ENCODE assay signal across 20 mouse cellular contexts in genomic region chr5:113346651-113347050, GRCm38 (mm10). TPM values are rescaled to one million over a fixed set of nuclear protein-coding genes. Genes with fewer than 3 reads are reported as not detected.
DNase-seq lines count a peak whose midpoint lies in the region; ATAC-seq and TF ChIP-seq lines count a peak whose summit lies in the region.
"Not testable (repeated sequence)": the region's sequence is repeated elsewhere in the genome, so short reads cannot be mapped to it uniquely, and the experiment has no call there.
"Had no signal": no experiment of that assay in that cellular context is flagged by ENCODE, and none has a peak within 500 bp of the region (broad histone marks: within the 10 kb centered on the region; RNA-seq: fewer than 3 reads in every experiment).

No protein-coding gene starts in this region.

- TF ChIP-seq POLR2A in testis, adult 2 months (IDR thresholded peaks at IDR 0.05; ENCODE audit: control insufficient read depth, low read depth, low read length) = not testable (repeated sequence)

- H3K36me3 ChIP-seq in E14TG2a.4 (ENCODE audit: insufficient read depth, low read length) = peaks cover 16% of the 10 kb centered on the region
- H3K36me3 ChIP-seq in embryonic facial prominence, embryonic 13.5 days; limb, embryonic 12.5 days; testis, adult 2 months (ENCODE audit: control insufficient read depth, insufficient read depth, low read length): not testable (repeated sequence)

- DNase-seq in ES-CJ7 (ENCODE audit: low read depth, low spot score) (peak; percentile 70), R1 (ENCODE audit: low read depth, low spot score) (peak; percentile 75)

- H3K9ac ChIP-seq in embryonic facial prominence, embryonic 13.5 days; limb, embryonic 12.5 days (replicated peaks): not testable (repeated sequence)

- peaks cover 77% of the 10 kb centered on the region for H3K4me1 ChIP-seq in E14TG2a.4 (replicated peaks; ENCODE audit: low read depth, low read length)
- H3K4me1 ChIP-seq in embryonic facial prominence, embryonic 13.5 days = not testable (repeated sequence)
- H3K4me1 ChIP-seq in limb, embryonic 12.5 days (replicated peaks) = peaks cover 19% of the 10 kb centered on the region
- peaks cover 33% of the 10 kb centered on the region for H3K4me1 ChIP-seq in testis, adult 2 months (ENCODE audit: control insufficient read depth, insufficient read depth, low read length)

- not testable (repeated sequence) for H3K9me3 ChIP-seq in E14TG2a.4 (ENCODE audit: low read length); embryonic facial prominence, embryonic 13.5 days; limb, embryonic 12.5 days

- H3K4me2 ChIP-seq in embryonic facial prominence, embryonic 13.5 days; limb, embryonic 12.5 days: not testable (repeated sequence)

- WGBS in embryonic facial prominence, embryonic 13.5 days = 28% methylated on average over 6 of the region's 6 CpGs
- 37% methylated on average over 6 of the region's 6 CpGs for WGBS in limb, embryonic 12.5 days

- peak overlapping the region; percentile 81 for H3K4me3 ChIP-seq in E14TG2a.4 (replicated peaks; ENCODE audit: low read length)
- H3K4me3 ChIP-seq in embryonic facial prominence, embryonic 13.5 days; limb, embryonic 12.5 days (replicated peaks): not testable (repeated sequence)
- peak overlapping the region; percentile 7; the same call in 1 of the 2 replicates for H3K4me3 ChIP-seq in testis, adult 2 months (ENCODE audit: control insufficient read depth, low read depth, low read length)

- H3K27ac ChIP-seq in embryonic facial prominence, embryonic 13.5 days; limb, embryonic 12.5 days: not testable (repeated sequence)
- peak overlapping the region; percentile 57; the same call in 1 of the 2 replicates for H3K27ac ChIP-seq in testis, adult 2 months (ENCODE audit: control insufficient read depth, insufficient read depth, low read depth, low read length)

- ATAC-seq in embryonic facial prominence, embryonic 13.5 days (ENCODE audit: insufficient number of reproducible peaks, insufficient read depth, low FRiP score, low TSS enrichment, low read depth) = 0 out of 2 replicates have a peak, but pooled peaks have one; percentile 12
- ATAC-seq in limb, embryonic 12.5 days (ENCODE audit: insufficient number of reproducible peaks, insufficient read depth, low FRiP score, low TSS enrichment, low read depth) = 0 out of 2 replicates have a peak, but pooled peaks have one; percentile 33

- not testable (repeated sequence) for TF ChIP-seq CTCF in E14TG2a.4 (conservative IDR thresholded peaks at IDR 0.05; ENCODE audit: low read length); testis, adult 2 months (IDR thresholded peaks at IDR 0.05; ENCODE audit: control insufficient read depth, insufficient read depth, insufficient replicate concordance, low read depth, low read length)

- H3K27me3 ChIP-seq in E14TG2a.4 (ENCODE audit: insufficient read depth, low read length); testis, adult 2 months (ENCODE audit: control insufficient read depth, insufficient read depth, low read length): not testable (repeated sequence)
- peaks cover 87% of the 10 kb centered on the region for H3K27me3 ChIP-seq in embryonic facial prominence, embryonic 13.5 days
- H3K27me3 ChIP-seq in limb, embryonic 12.5 days = peaks cover 91% of the 10 kb centered on the region

RNA-seq across cellular contexts. Expression of gene Aym1, which starts 10.4 kb away (rescaled TPM):
- polyA plus RNA-seq in embryonic facial prominence, embryonic 13.5 days (2015; fragmentation: Nextera tagmentation; extraction: Ambion mirVana) = not detected in 2 replicates
- polyA plus RNA-seq in limb, embryonic 12.5 days (2016; fragmentation: Nextera tagmentation; extraction: Ambion mirVana) = not detected in 2 replicates
- polyA plus RNA-seq in testis, adult 2 months (2012; rRNA removed) = 10.8 and 12.8 TPM in 2 replicates
- polyA plus RNA-seq: activated CD4-positive, CD25-positive, alpha-beta regulatory T cell, adult 4 months; CD4-positive, CD25-positive, alpha-beta regulatory T cell, adult 4 months; cerebellum, adult 2 months; embryonic facial prominence, embryonic 10.5 days; embryonic facial prominence, embryonic 12.5 days; embryonic facial prominence, embryonic 15.5 days; erythroblast, embryonic 14.5 days; forebrain, embryonic 10.5 days; forebrain, embryonic 12.5 days; forebrain, embryonic 14.5 days; forebrain, embryonic 16.5 days; frontal cortex, adult 2 months; G1E; Patski had no signal

RNA-seq across cellular contexts. Expression of gene Sgsm1, which starts 36.1 kb away (rescaled TPM):
- polyA plus RNA-seq in embryonic facial prominence, embryonic 13.5 days (2015; fragmentation: Nextera tagmentation; extraction: Ambion mirVana) = 2.7 and 3.5 TPM in 2 replicates
- polyA plus RNA-seq in limb, embryonic 12.5 days (2016; fragmentation: Nextera tagmentation; extraction: Ambion mirVana) = 6.6 and 7.0 TPM in 2 replicates
- polyA plus RNA-seq in testis, adult 2 months (2012; rRNA removed) = 1.8 and 2.2 TPM in 2 replicates
- polyA plus RNA-seq: activated CD4-positive, CD25-positive, alpha-beta regulatory T cell, adult 4 months; CD4-positive, CD25-positive, alpha-beta regulatory T cell, adult 4 months; erythroblast, embryonic 14.5 days; G1E had no signal

Comparison
In these comparisons a context has a peak if more than half of its experiments do, and no peak if none do; other contexts are left out.
1. RNA of gene Aym1, which starts 10.4 kb away (polyA plus RNA-seq): 10.8 to 12.8 TPM in testis, adult 2 months; not detected in embryonic facial prominence, embryonic 13.5 days and not detected in limb, embryonic 12.5 days; every median in the first group is over 10 times any median in the second.